Mouse (Mus musculus) left cerebral cortex, adult 11 months (tissue): ENCODE results near the gene Gm37240.

Experiments
- DNase-seq: peaks from one replicate; pipeline ENCODE4 v3.0.0; 2022; ENCODE audit warnings: low spot score

Gm37240 gene

DNA sequence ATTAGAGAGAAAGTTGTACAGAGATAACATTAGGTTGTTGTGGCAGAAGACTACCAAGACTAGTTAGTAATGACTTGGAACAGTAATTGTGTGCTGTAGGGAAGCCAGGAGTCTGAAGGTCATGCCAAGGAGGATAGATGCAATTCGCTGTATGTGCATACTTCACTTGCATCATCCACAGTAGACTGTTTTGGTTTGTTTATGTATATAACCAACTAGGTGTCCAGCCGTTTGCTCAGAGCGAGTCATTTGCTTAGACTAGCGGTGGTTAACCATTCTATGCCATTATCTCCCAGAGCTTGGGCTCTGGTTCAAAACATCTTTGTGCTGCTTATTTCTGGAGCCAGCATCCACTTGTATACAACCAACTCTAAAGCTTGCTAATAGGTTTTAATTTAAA lies 937.9 kb downstream of the Gm37240 start:
- DNase-seq: no peak

DNA sequence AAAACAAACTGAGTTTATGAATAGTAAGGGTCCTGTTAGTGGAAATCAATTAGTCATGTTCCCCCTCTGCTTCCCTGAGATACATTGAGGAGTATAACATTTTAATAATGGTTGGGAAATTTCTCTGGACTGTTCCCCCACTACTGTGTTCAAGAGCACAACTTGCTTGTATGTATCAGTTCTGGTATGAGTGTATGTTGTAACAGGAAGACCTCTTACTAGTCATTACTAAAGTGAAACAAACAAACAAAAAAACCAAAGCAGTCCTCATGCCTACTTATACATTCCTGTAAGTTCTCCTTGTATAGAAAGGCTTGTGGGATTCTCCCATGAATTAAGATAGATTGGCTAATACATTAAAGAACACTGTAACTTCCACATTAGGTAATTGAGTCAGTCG lies 940.9 kb downstream of the Gm37240 start:
- DNase-seq: no peak

DNA sequence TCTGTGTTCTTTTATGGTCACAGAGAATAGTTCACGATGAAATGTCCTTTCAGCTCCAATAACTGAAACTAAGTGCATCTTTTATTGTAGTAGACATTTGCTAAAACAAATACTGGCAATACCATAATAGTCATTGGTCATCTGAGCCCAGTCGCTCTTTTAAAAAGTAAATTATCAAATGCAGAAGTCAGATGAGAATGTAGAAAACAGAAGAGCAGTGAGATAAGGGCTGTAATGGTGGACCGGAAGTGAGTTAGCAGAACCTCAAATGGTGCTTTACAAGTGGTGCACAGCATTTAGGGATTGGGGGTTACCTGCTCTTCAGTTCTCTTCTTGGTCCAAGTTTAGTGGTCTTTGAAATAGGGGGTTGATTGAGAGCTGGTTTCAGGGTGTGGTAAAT lies 942.4 kb downstream of the Gm37240 start:
- DNase-seq: no peak

DNA sequence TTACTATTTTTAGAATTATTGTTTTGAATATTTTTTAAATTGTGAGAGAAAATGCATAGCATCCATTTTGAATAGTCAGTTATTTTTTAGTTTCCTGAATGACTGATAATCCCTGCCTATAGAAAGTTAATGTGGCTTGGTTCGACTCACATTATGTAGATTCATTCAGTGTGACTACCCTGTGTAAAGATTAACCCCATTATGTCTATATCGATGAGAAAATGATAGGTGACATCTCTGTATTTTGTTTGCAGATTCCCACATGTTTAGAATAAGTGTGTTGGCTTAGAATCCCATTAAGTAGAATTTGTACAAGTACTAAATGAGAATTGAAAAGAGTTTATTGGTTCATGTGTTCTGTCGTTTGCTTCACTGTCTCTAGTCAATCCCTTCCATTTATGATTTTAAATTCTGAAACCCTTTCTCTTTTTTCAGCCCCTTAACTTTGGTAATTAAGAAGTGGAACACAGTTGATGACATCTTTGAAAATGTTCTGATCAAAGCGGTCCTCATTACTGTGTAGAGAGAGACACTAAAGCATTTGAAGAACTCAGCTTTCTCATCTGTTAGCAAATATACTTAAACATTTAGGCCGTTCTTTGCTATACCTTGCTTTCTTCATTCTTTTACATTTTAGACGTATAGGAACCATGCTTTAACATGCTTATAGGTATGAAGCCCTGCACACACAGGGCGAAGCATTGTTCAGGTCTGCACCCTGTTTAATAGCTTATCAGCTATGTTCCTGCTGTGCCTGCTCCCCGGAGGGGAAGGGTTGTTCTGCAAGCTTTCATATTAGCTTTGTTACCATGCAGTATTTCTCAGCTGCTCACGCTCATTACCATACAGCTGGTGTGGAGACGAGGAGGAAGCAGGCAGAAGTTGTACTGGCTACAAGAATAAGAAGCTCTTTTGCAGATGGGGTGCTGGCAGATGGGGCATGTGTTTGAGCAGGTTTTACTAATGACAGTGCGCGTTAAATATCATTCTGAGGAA lies 949.7 kb downstream of the Gm37240 start:
- DNase-seq: no peak

DNA sequence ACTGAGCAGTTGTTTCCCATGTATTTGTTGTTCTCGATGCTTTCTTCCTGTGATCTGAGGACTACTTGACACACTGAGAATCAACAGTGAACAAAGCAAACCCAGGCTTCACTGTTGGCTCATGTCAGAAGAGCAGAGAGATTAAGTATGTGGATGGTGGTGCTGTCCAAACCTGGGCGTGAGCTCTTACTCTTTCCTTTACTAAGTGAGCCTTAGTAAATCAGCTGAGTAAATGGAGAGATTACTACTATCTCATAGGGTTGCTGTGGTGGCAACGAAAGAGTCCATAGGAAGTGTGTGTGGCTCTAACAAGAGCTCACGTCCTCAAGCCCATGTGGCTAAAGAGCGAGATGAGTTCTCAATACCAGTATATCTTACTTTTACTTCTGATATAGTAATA lies 950.4 kb downstream of the Gm37240 start:
- no peak for DNase-seq

DNA sequence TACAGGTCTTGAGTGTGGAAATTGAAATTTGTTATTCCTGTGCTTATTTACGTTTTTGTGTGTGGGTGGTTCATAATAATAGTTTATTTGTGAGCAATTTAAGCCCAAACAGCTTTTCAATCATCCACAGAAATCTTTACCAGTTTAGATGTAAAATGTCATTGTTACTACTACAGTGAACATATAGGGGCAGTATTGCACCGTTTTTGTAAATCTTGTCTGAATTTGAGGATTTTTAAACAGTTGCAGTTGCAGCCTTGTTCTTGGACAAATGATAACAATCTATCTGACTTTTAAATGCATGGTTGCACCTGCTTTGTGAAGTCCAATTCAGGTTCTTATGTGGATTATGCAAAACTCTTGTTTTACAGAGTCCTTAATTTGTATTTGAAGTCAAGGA lies 951.1 kb downstream of the Gm37240 start:
- DNase-seq: no peak

DNA sequence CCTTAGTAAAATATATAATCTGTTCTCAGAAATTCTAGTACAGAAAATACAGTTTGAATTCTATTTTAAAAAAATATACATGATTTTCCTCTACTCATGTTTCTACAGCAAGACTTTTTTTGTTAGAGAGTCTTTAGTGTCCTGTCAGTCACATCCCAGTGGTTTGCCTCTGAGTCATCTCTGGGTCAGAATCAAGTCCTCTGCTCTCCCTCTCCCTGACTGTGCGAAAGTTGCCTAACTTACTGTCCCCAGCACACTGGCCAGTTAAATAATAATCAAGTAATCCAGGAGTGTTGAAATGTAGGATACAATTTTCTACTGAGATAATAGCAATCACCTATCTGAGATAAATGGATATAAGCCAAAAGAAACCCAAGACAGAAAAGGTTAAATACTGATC lies 951.6 kb downstream of the Gm37240 start:
- no peak for DNase-seq

DNA sequence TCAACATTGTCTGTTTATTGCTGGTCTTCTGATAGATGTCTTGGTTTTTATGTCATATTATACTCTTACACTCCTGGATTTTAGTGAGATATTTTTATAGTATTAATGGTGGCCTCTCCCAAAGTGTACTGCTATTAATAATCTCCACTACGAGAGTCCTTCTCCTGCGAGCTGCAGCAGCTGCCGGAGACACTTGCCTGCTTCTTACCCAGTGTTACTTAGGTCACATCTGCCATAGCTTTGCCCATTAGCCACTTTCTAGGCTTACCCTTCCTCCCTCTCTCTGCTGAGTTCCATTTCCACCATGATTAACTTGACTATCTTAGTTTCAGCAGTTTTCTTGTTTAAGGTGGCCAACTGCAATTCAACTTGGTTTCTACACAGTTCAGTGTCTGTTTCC lies 956.6 kb downstream of the Gm37240 start:
- DNase-seq: no peak

DNA sequence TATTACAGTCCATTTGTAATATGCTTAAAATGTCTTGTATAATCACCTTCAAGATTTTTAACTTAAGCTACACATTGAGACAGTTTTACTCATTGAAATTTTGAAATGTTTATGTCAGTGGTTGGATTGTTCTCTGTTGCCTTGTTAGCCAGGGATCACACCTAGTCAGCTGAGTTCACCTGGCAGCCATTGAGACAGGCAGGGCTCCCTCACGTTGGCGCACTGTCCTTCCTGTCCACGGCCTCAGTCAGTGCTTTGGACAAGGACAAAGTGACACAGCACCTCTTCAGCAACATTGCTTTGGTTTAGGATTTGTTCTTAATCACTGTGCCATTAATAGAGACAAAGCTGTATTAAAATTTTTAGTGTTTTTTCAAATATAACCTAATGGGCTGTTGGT lies 958.1 kb downstream of the Gm37240 start:
- DNase-seq: no peak

DNA sequence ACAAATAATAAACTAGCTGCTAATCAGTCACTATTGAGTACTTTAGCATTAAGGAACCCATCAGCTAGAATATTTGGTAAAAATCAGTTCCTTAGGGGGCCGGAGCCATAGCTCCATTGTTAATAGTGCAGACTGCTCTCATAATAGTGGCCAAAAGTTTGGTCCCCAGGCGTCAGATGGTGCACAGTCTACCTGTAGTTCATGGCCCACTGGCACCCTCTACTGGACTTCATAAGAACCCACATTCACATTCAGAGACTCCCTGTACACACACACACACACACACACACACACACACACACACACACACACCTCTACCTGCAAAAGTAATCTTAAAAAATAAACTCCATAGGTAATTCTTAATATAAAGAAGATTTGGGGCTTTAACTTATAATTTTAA lies 959.4 kb downstream of the Gm37240 start:
- no peak for DNase-seq

DNA sequence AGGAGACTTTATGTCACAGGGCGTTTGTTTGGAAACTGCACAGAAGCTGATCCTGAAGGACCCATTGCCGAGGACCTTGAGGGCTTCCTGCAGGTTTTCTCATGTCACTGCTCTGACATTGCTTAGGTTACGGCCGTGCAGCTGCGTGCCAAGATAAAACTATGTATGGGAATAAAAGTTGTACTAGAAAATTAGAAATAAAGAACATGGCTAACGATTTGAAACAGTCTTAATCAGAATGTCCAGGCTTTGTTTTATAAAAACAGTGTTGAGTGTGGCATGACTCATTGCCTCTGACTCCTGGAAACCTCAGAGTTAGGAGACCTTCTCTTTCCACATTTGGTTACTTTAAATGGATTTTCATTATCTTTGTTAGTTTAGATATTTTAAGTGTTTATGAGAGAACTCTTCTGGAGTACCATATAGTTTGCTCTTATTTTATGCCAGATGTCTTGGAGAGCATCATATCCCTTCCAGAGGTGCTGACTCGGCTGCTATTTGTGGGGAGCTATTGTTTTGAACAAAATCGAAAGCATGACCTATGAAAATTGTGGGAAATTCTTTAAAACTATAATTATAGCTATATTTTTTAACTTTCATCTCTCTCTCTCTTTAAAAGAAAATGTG lies 960.0 kb downstream of the Gm37240 start:
- no peak for DNase-seq

DNA sequence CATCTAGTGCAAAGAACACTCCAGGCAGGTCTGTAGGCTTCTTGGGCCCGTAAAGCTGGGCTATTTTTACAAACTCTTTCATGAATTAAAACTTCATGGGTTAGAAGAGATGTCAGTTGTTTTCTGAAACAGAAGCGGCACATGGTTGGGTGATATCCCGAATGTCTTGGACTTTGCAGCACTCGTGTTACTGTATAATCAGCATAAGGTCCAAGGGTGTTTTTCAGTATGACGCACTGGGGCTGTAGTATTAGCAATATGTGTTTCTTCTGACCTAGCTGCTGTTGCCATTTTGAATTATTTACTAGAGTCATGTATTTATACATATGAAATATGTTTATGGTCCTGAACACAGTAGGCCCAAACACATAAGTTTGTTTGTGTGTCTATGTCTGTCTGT lies 961.2 kb downstream of the Gm37240 start:
- no peak for DNase-seq

DNA sequence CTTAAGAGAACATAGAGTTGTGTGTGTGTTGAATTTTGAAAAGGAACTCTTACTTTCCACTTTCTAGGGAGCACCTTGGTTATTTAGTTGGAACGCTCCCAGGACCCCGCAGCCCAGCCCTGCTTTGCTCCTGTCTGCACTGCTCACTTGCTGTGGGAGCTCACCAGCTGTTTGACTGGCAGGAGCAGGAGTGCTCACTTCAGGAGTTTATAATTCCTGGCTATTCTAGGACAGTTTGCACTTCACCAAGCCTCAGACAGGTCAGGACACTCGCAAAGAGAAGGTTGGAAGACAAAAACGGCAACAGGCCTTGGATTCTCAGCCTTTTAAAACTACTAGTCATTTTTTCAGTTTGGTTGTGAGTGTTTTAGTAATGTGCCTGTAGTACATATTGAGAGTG lies 962.1 kb downstream of the Gm37240 start:
- no peak for DNase-seq

DNA sequence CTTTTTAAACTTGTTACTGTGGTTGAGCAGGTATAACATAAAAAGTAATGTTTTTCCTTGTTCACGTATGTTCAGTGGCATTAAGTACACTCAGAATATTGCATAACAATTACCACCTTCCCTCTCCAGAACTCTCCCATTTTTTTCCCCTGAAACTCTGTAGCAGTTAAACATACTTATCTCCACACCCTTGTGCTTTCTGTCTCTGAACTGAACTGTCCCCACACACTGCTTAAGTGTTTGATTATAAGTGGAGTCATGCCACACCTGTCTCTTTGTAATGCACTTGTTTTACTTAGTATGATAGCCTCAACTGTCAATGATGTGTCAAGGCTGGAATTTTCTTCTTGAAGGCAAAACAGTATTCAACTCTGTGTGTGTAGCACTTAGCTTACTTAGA lies 963.6 kb downstream of the Gm37240 start:
- DNase-seq: no peak

DNA sequence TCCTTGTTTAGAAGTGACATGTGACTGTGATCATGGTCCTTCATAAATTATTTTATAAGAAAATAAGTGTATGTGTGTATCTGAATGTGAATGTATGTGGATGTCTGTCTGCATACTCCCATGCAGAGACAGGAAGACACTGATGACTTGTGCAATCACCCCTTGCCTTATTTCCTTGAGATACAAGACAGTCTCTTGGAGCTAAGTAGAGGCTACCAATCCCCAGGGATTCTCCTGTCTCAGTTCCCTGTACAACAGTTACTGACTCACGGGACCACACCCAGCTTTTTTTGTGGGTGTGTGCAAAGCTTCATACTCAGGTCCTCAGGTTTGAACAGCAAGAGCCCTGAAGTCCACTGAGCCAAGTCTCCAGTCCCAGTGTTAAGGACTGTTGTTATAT lies 964.1 kb downstream of the Gm37240 start:
- DNase-seq: no peak

DNA sequence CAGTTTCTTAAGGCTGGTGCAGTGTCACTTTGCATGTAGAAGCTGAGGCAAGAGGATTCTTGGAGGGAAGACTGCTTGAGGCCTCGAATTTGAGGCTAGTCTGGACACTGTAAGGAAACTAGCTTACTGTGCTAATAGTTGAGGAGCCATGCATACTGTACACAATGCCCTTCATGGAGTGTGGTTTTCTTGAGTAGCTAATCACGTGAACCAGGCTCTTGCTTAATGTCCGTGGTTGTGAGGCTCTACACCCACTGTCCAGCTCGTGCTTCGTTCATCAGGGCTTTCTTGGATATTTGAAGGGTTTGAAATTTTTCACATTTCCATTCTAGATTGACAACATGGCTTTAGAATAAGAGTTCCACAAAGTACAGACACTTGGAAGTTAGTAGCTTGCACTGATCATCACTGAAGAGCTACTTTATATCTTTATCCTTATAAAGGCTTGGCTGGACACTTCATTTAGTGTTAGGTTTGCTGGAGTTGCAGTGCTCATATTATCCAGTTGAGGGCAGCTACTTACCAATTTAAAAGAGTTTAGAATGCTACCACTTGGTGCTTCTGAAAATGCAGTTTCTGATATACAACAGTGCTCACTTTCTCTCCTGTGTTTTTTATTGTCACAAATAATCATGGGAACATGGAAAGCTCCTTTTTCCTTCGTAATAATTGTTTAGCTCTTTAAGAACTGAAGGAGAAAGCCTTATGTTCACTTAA lies 965.5 kb downstream of the Gm37240 start:
- peak; percentile 46 for DNase-seq

DNA sequence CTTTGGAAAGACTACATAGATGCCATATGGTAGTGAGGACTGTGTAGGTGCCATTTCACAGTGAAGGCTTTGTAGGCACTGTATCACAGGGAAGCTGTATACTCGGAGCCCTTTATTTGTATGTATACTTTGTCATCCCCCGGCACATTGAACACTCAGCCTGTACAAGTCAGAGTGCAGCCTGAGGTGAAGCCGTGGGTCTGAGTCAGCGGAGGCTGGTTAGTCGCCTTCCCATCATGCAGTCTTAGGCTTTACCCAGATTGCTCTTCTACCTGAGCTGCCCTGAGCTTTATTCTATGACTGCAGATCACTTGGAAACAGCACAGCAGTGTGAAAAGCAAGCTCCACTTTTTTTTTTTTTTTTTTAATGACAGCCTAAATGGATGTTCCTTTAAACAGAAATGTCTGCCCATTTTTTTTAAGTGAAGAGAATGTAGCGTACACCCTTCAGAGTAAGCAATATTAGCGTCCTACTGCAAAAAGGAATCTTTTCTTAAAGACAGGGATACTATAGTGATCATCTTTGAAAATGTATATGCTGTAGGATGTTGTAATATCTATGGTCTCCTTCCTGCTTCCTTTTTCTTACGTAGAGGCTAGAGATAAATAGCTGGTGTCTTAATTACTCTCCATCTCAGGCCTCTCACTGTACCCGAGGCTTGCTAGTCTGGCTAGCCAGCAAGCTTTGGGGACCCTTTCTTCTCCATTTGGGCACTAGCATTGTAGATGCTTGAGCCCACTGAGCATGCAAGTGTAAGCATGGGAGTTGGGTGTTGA lies 969.2 kb downstream of the Gm37240 start:
- no peak for DNase-seq

DNA sequence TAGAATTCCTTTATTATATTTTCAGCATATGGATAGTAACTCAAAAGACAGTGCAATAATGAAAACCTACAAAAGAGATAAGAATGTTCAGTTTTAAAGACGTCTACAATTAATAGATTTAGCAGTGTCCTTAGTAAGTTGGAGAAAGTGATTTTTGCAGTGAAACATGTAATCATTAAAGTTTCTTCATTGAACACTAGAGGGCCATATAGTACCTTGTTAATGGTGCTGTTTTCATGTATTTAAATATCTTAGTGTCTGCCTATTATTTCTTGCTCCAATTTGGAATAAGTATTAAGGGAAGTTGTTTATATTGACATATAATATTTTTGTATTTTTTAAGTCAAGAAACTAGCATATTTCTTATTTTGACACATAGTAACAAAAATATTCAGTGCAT lies 973.0 kb downstream of the Gm37240 start:
- no peak for DNase-seq

DNA sequence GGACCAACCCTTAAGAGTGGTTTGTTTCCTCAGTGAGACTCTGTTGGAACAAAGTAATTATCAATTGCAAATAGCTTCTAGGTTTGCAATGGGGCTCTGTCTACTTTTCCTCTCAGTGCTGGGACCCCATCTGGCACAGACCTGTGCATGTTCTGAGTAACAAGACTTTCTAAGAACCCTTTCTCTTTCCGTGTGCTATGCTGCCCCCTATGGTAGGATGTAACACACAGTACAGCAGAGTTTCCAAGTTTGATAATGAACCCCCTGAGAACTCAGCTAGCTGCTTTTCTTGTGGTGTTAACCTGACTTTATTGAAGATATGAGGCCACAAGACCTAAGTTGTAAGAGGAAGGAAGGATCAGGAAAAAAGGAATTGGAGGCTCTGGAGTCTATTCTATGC lies 980.8 kb downstream of the Gm37240 start:
- no peak for DNase-seq

DNA sequence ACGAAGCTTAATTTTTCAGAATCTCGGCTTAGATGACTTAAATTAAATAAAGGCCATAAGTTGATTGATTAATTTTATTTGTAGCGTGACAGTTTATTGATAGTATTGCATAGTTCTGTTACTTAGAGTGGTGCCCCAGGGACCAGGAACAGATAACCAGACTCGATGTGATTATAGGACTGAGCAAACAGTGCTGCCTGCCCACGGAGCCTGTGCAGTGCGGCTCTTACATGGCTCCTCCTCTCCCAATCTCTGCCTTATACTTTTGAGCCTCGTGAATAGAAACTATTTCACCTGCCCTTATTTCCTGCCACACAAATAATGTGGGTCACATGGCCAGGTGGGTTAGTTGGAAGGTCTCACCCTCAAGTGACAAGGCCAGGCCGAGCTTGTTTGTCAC lies 989.4 kb downstream of the Gm37240 start:
- no peak for DNase-seq

DNA sequence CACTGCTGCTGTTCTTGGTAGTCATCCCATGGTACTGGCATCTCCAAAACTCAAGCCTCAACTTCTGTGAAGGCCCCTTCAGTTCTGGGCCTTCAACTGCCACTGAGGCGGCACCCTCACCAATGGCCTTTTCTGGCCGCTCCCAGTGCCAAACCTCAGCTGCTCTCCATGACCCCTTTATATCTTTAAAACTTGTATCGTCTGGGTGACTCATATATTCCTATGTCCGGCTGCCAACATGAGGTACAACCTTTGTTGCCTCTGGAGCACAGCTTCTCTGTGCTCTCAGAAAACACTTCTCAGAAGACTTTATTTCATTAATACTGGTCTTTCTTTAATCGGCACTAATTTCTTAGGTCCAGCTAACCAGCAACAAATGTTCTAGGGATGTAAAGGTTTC lies 996.3 kb downstream of the Gm37240 start:
- DNase-seq: no peak

DNA sequence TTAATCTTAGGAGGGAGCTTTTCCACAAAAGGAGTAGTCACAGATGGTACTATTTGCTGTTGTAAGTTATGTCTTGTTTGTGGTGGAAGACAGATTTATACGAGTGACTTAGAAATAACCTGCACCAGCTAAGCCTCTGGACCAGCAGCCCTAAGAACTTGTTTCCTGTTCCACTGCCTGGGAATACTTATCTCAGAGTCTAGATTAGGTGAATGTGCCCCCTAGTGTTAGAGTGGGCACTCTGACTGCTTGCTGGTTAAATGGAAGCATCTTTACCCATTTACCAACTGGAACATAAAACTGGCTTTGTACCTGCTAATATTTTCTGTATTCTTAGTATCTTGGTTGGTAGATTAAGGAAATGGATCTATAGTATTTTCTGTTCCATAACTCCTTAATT lies 997.7 kb downstream of the Gm37240 start:
- DNase-seq: no peak
